Mouse (Mus musculus): ENCODE results near the gene Csrnp3.
"Not testable (repeated sequence)": the region's sequence is repeated elsewhere in the genome, so short reads cannot be mapped to it uniquely, and the experiment has no call there.

The Csrnp3 gene

DNA sequence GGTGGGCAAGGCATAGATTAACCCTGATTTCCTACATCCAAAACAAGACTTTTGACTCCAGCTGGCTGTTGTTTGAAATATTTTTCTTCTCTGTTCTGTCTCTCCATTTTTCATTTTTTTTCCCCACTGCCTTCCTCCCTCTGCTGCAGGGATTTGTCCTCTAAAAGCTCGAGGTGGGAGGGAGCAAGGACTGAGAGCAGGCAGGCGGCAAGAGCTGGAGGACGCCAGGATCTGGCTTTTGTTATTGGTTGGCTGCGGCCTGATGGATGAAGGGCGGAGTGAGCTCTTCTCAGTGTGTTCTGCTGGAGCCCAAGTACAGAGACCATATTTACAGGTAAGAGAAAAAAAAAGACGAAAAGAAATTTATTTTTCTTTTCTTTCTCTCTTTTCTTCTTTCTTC is at the start of gene Csrnp3:
Gene Csrnp3 (plus strand): TSS at position 217 of the 400 bp plus-strand sequence.
- peak; percentile 21 for DNase-seq

DNA sequence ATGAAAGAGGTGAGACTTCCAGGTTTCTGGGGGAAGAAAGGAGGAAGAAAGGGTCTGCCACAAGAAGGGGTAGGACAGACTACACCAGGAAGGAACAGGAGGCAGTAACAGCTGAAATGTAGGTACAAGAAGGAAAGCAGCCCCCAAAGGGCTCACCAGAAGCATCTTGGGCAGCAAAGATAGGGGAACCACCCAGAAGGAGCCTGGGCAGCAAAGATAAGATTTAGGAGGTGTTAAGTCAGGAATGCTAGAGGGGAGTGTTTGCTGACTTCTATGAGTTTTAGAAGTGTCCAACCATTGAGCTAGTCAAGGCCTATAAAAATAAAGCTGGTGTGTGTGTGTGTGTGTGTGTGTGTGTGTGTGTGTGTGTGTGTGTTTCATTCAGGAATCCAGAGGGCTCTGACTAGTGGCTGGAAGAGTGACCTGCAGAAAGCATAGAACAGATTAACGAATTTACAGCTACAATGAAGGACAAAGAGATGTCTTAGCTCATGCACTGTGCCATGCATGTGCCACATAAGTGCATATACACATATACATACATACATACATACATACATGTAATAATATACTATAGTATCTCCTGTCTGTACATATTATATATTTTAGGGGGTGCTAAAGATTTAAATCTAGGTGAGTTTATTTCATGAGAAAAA is 44.4 kb upstream of the Csrnp3 start:
- no peak for DNase-seq

DNA sequence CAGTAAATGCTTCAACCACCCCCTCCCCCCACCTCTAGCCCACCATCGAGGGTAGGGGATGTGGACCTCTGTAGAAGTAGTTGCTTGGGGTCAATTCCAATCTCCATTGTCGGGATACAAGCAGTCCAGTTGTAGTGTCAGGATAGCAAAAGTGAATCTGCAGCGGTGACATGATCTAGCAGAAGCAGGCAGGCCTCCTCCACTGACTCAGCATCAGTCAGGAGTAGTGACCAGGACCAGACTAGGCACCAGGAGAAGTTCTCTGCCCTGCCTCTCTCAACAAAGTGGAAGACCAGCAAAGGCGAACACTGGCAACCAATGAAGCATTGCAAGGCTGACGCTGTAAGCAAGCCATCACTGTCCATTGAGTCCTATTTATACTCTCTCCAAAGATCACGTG is 39.0 kb upstream of the Csrnp3 start:
- DNase-seq, result no peak

DNA sequence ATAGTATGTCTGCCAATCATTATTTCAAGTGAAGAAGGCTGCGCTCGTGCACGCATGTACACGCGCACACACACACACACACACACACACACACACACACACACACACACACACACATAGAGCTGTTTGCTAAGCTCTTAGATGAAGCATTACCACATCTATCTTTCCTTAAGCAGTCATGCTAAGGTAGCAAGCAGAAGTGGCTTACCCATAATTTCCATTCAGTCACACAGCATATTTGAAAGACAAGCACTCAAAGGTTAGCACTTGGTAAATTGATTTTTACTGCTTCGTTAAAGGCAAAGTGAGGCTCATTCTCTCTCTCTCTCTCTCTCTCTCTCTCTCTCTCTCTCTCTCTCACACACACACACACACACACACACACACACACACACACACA is 34.4 kb upstream of the Csrnp3 start:
- not testable (repeated sequence) for DNase-seq

DNA sequence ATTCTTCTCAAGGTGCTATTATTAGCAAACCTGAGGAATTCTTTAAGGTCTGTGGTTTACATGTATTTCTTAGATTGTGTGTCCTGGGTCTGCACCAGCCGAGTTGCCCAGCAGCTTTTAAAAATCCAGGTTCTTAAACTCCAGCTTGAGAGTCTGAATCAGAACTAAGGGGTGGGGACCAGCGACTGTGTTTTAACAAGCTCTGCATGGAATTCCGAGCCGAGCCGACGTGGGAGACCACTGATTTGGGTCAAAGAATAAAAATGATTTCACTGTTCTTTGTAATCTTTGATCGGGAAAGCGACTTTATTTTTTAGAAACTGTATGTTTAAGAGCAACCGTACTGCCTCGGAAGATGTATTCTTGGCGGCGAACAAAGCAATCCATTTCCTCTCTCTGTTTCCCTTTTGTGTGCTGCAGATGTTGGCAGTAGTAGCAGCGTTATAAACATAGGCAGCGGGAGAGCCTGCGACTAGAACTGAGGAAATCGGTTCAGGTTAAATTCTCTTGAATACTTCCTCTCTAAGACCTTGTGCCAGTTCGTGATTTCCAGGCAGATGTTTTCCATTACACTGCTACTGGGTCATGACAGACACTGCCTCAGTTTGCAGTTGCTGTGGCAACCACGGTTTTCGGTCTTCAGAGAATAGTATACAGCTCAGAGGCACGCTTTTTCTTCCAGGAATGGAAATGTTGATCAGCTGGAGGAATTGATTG is 27.3 kb upstream of the Csrnp3 start:
- DNase-seq, result peak; percentile 23

DNA sequence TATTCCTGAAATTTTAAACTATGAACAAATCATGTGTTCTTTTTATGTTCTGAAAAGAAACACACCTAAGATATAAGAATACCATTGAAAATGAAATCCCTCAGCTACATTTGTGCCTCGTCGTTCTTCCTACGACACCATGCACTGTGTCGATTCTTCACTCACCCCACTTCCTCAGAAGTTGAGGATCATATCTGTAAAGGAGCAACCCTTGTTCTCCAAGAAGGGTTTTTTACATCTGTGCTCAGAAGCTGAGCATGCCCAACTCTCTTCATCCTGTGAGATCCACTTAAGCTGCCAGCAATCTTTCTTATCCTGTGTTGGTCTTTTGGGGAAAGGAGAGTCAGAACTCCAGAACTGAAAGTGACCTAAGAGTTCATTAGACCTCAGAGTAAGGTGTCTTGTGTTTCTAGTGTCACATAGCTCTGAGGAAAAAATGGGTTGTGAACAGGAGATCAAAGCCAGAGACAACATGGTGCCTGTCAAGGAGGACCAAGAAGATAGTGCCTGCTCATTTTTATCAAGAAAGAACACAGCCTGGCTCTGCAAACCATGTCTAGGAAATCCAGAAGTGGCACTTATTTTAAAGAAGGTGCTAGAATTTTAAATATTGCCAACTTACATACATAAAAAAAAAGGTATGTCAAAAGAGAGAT is 25.3 kb upstream of the Csrnp3 start:
- DNase-seq, result no peak

DNA sequence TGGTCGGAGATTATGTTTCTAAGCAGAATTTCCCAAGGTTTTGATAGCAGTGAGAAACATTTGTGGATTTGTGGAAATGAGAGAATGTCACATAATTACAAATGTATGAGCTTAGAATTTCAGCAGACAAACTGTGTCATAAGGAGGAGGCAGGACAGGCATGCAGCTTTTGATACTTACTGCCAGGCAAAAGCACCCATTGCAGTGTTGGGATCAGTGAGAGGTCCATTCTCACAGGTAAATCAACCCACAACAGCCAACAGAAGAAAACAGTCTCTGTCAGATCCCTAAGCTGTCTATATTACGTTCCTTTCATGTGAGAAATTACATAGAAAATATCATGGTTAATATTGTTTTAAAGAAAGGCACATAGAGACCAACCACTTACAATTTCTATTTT is 19.3 kb upstream of the Csrnp3 start:
- DNase-seq, result no peak

DNA sequence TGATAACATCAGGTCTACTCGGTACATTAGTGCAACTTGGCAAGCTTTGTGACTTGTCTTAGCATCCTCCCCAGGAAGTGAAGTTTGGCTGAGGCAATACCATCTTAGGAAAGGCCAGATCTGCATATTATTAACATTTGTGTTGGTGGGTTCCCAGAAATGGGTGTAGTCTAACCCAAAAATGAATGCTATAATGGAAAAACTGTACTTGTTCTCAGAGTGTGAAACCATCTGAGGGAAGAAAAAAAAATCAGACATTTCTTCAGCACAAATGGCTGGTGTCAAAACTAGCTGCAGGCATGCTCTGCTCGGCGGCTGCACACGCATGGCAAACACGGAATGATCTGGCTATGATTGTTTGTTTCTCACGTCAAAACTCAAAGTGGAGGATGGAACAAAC is 18.8 kb upstream of the Csrnp3 start:
- no peak for DNase-seq

DNA sequence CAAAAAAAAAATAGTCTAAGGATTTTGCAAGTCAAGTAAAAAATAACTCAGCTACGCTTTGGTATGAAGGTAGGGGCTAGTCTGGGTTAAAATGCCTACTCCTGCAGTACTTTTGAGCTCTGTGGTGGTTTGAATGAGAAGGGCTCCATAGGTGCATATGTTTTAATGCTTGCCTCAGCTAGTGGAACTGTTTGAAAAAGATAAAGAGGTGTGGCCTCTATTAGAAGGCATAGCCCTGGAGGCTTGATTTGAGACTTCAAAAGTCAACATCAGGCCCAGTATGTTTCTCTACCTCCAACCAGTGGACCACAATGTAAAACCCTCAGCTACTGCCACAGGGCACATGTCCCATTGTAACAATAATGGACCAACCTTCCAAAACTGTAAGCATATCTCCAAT is 16.9 kb upstream of the Csrnp3 start:
- DNase-seq, result no peak

DNA sequence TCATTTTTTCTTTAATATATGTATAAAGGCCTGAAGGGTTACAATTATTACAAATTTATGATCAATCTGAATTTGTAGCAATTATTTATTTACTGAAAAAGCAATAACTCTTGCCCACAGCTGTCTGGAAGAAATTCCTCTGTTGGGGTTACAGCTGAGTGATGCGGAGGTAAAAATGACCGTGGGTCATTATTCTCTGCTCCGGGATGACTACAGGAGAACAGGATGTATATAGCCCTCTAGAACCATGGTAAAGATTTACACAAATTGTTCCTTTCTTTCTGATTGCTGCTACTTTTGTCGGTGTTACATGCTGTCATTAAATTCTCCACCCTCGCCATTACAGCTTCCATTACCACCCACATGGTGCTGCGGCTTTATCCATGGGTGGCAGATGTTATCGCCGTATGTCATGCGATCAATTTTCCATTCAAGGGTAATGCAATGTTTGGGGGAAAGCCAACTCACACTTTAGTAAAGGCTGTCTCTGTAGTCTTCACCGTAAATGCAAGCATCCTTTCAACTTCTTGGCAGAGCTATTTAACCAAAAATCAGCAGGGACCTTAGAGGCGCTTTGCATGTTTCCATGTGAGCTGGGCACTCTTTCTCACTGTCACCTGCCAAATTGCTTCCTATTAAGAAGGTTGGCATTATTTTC is 12.7 kb upstream of the Csrnp3 start:
- DNase-seq, result no peak

DNA sequence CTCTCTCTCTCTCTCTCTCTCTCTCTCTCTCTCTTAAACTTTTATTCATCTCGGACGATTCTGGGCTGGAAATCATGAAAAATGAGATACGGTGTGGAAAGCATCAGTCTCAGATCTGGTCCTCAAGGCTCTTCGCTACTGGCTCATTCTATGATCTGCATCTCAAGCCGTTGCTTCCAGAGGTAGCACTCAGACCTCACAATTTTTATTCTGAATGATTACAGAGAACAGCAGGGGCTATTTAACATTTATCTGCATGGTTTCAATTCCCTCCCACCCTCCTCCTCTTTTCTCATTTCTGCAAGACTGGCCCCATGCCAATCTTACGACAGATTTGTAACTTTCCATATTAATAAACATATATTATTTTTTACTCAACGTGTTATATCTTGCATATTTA is 12.1 kb upstream of the Csrnp3 start:
- no peak for DNase-seq

DNA sequence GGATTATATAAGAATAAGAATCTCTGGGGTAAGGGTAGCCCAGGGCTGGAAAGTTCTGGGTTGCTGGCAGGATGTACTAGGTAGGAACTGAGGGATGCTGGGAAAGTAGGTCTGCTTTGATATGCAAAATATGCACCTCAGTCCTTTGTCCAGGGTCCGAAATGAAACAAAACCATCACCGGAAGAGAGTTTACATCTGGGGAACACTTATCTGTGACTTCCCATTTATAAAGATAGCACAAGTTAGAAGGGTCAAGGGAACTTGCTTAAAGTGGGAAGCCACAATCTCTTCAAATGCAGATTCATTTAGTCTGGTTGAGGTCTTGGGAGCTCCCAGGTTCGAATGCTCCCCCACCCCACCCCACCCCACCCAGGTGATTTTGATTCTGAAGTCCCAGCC is 4.0 kb upstream of the Csrnp3 start:
- no peak for DNase-seq

DNA sequence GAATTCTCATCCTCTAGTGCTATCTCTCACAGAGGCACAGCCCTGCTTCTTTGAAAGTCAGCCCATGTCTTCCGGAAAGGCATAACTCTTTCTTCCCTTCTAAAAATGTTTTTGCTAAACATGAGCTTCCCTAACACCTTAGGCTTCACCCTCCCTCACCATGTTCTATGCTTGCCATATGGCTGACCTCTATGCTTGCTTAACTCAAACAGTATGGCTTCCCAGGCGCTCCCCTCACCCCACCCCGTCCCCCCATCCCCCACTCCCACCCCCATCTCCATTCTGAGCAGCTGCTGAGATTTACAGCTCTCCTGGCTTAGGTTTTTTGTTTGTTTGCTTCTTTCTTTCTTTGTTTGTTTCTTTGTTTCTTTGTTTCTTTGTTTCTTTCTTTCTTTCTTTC is 3.2 kb upstream of the Csrnp3 start:
- DNase-seq, result no peak

DNA sequence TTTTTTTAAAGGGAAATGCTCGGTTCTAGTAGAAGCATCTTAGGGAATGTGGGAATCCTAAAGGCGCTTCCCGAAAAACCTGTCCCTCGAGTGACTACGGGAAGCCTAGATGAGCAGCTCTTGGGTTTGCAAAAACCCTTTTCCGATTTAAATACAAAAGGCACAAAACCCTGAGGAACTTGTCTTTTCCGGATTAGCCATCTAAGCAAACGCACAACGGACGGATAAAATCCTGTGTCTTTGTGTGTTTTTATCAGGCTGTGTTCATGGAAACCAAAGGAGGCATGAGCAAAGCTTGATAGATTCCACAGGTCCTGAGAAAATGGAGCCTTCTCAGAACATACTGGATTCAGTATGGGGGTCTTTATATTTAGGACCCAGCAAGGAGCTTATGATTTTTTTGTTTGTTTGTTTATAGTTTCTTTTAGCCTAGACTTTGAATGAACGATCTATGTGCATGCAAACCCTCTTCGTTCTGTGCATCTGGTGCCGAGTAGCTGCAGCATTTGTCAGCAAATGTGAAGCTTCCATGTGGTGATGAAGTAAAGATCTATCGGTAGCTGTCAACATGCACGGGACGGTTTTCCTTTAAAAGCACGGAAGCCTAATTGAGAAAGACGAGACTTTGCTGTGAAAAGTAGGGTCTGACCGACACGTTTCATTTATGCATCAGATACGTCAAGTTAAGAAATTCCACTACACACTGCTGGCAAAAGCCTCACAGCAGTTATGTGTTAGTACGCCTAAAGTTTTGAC is 611 bp downstream of the Csrnp3 start:
- no peak for DNase-seq

DNA sequence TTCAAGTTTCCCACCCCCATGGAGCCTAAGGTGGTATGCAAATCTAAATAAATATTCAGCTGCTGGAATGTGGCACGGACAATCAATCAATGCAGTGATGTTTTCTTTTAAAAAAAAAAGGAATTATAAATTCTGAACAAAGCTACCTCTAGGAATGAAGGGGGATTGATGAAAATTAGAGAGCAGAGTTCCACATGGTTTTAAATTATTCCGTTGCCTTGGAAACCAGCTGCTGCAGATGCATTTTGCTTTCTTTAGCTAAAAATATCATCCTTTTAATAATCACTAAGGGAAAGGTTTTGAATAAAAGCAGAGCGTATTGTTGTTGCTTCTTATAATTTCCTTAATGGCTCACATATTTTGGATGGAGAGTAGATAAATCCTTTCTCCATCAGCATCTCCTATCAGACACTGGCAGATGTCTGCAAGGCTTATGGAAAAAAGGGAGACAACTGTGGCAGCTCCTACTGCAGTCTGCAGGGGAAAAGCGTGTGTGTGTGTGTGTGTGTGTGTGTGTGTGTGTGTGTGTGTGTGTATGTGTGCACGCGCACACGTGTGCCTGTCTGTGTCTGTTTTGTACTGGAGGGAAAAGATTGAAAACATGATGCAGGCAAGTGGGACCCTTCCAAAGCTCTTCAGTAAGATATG is 2.0 kb downstream of the Csrnp3 start:
- no peak for DNase-seq

DNA sequence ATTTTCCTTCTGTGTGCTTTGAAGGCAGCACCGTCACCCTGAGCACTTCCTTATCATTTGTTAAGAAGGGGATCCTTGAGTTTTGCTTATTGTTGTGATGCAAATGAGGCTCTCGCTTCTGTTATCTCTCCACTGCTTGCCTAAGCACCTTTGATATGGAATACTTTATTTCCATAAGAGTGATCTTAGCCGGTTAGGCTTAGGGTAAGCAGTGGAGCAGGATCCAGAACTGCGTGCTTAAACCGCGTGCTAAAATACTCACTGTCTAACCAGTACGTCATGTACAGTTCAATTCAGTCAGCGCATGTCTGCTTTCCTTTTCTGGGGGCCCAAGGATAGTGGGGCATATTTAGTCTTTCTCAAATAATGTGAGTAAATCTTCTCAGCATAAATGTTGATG is 3.1 kb downstream of the Csrnp3 start:
- DNase-seq, result no peak

DNA sequence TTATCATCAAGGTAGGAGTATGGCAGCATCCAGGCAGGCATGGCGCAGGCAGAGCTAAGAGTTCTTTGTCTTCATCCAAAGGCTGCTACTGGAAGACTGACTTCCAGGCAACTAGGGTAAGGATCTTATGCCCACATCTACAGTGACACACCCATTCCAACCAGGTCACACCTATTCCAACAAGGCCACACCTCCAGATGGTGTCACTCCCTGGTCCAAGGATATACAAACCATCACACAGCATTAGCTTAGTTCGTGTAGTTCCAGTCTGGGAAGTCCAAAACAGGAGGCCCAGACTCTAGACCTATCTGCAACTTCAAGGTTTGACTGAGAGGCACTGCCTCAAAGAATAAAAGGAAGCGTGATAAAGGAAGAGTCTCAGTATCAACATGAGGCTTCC is 4.7 kb downstream of the Csrnp3 start:
- DNase-seq, result not testable (repeated sequence)

DNA sequence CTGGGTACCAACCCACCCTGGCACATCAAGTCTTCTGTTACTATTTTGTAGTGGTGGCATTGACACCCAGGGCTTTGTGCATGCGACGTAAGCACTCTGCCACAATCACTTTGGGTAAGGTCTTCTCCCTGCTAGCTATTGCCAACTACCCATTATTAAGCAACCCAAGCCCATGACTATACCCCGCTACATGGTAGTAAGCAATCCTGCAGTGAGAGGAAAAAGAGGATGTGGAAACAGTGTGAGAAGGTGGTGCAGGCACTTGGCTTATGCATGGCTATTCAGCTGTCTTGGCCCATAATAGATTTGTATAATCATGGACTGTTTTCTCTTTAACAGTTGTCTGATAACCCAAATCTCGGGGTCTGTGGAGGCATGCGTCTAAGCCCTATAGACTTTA is 11.2 kb downstream of the Csrnp3 start:
- no peak for DNase-seq

DNA sequence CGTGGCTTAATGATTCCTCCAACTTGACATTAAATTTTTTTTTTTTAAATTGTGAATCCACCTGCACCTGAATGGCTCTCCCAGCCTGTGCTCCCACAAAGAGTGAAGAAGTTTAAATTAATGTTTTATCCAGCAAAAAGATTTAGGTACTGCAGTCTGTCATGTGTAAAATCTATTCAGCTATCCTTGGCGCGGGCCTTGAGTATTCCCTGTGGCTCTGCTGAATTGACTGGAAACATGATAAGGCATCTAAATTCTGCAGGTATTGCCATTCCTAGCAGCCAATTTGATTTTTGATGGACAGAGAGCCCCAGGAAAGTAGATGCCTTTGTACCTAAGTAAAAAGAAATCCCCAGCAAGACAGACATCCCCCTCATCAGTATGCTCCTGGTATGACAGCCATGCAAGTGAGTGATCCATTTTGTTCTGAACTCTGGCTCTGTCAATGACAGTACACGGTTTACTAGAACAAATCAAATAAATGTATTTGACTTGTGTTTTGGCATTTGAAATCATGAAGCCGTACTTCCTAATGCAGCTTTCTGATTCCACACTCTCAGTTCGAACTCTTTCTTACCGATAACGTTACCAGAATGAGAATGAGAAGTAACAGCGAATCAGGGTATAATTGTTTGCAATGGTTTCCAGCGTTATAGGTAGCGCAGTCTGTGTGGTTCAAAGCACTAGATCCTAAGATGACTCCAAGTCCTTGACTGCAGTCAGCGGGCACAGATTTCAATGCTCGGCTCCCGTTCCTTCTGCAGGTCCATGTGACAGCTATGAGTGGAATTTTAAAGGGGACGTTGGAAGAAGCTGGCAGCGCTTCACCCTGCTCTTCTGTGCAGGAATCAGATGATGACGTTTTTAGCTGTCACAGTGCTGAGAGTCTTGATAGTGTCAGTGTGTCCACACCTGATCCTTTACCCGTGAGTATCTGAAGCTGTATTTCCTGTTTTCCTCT is 14.5 kb downstream of the Csrnp3 start:
- DNase-seq, result no peak

DNA sequence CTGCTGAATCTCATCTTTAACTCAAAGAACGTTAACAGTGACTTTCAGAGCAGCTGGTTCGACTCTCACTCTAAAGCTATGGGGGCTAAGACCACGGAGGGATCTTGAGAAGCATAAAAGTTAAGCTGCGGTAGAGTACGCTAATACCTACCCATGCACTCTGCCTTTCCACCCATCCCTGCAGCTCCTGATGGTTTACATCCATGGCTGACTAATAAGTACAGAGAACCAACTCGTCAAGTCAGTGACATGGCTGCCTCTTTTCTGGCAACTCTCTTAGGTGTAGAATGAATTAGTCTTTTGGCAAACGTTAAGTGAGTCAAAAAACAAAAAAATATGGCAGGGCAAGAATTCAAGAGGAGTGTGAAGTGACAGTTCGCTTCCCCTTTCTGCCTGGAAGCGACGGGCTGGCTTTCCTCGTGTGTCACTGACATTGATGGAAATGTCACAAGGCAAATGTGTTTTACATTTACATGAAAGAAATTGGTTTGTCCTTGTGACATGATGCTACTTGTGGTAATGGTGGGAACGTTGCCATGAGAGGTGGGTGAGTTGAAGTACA is 19.3 kb downstream of the Csrnp3 start:
- DNase-seq, result no peak
